Mouse (Mus musculus) frontal cortex, postnatal 25 days (tissue): ENCODE data around the gene Fus.
"Not testable (repeated sequence)": the region's sequence is repeated elsewhere in the genome, so short reads cannot be mapped to it uniquely, and the experiment has no call there.

Source experiments
- DNase-seq, 2 experiments: peaks; one replicate each; pipeline ENCODE4 v3.0.0; 2022; ENCODE audit warnings: low spot score in 2 of 2

Fus gene

DNA sequence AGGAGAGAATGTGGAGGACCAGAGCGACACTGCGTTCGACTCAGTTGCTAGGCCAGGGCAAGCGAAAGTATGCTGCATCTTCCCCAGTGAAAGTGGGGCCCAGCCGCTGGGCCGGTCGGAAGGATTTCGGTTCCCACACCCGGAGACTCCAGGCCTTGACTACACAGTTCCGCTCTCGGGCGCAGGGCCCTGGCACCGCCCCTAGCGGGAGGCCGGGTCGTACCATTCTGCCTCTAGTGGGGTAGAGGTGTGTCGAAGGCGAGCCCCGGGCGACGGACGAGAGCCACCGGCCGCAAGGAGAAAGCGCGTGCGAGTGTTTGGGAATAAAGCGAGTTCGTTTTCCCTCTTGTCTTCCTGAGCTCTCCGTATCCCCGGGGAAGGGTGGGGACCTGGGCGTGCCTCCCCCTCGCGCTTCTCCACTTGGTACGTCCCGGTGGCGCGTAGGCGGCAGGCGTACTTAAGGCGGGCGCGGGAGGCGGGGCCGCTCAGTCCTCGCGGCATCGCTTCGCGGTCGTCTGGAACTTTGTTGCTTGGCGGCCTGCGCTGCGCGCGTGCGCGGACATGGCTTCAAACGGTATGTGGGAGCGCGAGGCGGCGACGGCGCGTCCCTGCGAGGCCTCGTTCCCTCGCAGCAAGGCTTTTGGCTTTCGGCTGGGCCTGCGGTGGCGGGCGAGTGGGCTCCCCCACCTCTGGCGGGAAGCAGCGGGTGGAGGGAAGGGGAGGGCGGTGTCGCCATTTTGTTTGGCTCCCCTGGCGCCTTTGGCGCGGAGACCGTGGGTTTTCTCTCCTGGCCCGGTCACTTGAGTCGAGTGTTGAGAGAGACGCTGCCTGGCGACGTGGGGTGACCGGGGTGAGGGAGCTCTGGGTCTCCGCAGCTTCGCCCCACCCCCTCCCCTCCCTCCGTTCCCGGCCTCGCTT, at the start of gene Fus:
TSS of gene Fus (plus strand) at position 454 of the 918 bp plus-strand sequence.
- DNase-seq: peak; percentile 95 to 96

DNA sequence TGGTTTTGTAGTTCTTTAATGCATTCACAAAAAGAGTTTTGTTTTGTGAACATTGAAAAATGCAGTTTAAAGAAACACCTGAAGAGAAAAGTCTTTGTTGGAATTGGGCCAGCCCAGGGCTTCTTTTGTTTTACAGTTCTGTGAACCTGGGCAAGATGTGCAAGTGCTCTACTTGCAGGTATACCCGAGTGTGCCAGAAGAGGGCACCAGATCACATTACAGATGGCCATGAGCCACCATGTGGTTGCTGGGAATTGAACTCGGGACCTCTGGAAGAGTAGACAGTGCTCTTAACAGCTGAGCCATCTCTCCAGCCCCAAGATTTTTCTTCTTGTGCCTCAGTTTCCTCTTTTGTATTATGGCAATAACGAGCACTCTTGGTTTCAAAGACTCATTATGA, 49.1 kb upstream of the Fus start:
- no peak for DNase-seq

DNA sequence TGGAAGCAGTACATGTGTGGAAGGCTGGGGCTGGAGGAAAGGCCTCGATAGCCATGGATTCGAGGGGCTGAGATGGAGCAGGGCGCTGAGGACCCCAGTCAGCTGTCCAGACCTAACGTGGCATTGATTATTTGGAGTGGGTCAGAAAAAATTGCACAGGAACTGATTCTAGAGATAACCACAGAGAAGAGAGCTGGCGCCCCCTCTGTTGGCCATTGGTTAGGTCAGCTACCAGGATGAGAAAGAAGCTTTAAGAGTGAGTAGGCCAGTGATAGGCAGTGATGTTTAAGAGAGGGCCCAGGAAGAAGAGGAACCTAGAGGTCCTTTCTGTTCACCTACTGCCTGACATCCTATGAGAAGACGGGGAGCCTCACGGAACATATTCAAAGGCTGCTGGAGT, 48.0 kb upstream of the Fus start:
- DNase-seq: no peak

DNA sequence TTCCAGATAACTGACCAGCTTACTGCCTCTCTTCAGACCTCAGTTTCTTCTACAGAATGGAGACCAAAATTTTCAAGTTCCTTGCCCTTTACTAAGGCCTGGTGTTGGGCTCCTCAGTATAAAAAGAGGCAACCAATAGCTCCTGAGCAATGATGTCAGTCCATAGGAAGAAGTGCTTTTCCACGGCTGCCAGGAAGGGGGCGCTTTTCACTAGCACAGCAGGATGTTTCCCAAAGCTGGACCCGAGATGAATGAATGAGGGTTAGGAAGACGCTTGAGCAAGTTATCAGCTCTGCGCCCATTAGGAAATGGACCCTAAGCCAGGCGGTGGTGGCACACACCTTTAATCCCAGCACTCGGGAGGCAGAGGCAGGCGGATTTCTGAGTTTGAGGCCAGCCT, 45.7 kb upstream of the Fus start:
- DNase-seq: no peak

DNA sequence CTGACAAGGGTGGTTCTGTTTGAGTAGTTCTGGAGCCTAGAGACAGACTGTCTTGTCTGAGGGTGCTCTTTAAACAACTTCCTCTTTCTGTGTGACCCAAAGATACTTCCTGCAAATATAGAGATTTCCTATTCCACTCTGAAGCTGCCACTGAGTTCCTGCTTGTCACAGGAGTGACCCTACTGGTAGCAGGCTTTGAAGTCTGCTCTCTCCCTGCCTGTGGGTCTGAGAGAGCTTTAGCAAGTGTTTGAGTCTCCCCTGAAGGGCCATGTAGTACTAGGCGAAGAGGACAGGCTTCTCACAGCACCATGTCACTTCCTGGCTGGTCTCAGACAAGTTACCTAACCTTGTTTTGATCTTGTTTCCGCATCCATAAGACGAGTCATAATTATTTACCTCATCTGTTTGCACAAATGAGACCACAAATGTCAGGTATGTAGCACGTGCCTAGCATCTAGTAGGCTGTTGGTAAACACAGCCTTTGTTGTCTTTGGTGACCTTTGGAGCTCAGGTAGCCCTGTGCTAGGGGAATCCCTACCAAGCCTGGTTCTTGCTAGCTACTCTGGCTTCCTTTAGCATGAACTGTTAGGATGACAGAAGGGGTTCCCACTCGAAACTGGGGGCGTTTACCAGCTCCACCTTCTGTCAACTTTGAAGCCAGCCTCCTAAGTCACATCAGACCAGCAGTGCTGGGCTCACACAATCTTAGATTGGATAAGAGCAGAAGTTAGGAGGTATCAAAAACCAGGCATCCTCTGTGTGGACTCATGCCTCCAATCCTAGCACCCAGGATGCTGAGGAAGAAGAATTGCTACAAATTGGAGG, 44.6 kb upstream of the Fus start:
- no peak for DNase-seq

DNA sequence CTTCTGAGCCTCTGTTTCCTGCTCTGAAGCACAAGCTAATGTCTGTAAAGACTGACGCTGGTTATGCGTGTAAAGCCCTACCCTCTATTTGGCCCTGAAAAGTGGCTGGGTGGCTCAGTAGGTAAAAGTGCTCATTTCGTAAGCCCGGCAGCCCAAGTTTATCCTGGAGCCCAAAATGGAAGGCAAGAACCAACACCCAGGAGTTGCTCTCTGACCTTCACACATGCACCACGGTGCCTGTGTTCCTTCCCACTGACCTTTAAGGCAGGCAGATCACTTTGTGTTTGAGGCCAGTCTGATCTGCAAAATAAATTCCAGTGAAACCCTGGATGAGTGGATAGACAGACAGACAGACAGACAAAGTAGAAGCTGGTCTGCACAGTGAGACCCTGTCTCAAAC, 43.5 kb upstream of the Fus start:
- no peak for DNase-seq

DNA sequence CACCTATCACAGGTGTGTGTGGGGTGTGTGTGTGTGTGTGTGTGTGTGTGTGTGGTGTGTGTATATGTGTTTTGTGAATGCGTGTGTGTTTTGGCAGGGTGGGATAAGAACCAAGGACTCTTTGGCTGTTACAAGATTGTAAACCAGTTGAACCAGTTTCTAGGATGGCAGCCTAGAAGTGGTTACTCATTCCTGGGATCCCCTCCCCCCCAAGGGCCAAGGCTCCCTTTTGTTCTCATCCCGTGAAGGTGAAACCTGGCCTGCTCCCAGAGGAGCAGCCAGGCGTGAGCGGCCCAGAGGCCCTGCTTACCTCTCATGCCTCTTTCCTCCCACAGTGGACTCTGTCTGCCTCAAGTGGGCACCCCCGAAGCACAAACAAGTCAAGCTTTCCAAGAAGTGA, 42.0 kb upstream of the Fus start:
- no peak for DNase-seq

DNA sequence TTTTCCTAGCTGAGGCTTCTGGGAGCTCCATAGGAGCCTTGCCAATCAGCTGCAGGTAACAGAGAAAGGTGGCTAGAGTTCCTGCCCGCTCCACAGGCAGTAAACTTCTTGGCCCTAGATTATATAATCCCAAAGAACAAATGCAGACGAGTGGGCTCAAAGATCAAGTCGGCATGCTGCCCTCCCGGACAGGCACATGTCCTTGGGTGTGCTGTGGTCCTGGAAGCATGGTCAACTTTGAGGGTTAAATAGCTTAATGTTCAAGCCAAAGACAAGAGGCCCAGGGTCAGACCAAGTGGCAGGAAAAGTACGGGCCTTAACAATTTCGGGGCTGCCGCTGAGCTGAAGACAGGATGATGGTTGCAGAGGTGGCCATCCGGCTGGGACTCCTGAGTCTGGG, 41.2 kb upstream of the Fus start:
- no peak for DNase-seq

DNA sequence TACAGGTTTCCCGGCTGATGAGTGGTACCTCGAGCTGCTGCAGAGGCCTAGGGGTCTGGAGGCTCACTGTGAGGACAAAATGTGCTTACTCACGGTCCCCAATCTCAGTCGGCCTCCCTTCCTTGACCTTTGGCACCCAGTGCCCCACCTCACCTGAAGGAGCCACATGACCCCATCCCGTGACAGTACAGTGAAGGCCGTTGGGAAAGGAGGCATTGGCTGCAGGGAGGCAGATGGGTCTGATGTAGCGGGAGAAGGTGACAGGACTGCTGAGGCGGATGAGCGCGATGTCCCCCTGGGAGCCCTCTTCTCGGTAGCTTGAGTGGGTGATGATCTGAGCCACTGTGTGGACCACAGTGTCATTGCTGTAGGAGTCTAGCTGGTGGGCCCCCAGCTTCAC, 40.4 kb upstream of the Fus start:
- DNase-seq: no peak

DNA sequence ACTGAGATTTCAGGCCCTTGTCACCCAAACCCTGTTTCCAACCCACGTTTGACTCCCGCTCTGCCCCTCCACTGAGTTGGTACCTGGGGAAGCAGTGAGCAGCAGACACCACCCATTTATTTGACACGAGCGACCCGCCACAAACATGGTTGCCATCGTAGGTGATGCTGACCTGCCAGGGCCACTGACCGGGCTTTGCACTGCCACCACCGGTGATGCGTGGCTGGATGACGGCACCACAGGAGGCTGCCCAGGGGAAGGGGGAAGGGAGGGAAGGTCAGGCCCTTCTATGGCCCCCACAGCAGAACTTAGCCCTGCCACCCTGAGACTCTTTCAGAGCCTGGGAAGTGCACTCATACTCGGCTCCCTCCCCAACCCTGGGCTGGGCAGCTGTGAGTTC, 39.5 kb upstream of the Fus start:
- no peak for DNase-seq

DNA sequence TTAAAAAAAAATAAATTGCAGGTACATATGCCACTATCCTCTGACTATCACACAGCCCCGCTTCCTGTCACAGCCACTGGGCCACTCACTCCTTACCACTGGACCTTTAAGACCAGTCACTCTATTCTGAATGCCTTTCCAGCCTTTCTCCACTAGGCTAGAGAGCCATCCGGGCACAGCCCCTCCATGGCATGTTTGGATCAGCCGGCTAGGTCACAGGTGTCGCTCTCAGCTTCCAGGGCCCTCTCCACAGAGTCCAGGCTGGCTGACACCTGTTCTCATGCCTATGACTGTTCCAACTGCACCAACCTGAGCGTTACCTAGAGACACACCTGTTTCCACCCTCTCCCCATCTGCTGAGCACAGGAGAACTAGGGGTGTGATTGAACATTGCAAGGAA, 38.7 kb upstream of the Fus start:
- no peak for DNase-seq

DNA sequence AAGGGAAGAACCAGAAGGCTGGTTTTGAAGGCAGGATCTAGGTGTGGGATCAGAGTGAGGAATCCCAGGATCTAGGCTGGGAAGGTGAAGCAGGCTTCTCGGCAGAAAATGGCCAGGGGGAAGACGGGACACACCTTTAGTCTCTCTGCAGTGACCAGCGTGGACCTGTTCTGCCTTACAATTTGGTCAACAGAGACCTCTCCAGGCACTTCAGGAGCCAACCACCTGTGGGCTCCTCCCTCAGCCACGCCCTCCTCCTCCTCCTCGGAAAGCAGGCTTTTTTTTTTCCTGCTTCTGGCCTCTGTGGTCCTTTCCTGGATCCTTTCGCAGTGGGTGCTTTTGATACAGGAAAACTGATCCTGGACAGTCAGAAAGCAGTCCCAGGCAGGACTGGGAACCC, 37.3 kb upstream of the Fus start, which contains the start of gene Prss8:
TSS of gene Prss8 (minus strand) at position 182 of the 400 bp plus-strand sequence.
- no peak for DNase-seq

DNA sequence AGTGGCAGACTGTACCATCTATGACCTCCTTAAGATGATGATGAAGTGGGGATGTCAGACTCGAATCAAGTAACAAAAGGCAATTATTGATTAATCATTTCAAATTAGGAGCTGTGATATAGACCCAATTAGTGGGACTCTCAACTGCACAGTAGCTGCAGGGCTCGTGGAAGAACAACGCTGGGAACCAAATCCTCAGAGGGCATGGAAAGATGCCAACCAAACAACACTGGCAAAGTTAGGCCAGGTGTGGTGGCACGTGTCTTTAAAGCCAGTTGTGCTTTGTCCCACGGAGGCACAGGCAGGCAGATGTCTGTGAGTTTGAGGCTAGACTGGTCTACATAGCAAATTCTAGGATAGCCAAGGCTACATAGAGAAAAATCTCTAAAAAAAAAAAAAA, 36.6 kb upstream of the Fus start:
- no peak for DNase-seq

DNA sequence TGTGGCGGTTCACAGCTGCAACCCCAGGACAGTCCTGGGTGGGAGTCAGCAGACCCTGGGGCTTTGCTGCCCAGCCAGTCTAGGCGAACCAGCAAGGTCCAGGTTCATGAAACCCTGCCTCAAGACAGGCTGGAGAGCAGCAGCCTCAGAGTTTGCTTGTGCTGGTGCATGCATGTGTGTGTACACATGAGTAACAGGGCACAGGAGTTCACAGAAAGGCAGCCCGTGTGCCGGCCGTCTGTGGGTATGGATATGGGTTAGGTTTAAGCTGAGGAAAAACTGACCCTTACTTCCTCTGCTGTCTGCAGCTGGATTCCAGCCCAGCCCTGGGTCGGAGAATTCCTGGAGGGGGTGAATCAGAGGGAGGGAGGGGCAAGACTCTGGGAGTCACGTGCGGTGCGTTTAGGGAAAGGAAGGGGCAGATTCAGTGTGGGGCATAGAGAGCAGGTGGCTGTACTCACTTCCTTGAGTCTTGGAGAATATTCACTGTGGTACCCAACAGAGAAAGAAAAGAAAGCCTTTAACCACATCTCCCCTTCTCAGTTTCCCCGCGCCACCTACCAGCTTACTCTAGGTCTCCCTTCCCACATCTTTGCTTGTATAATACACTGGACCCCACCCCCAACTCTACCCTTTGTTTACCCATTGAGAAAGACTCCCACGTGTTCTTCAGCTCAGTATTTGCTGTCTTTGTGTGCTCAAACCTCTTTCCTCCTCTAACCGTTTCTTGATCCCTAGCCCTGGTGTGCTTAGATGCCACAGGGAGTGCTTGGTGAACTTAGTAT, 35.7 kb upstream of the Fus start:
- DNase-seq: no peak

DNA sequence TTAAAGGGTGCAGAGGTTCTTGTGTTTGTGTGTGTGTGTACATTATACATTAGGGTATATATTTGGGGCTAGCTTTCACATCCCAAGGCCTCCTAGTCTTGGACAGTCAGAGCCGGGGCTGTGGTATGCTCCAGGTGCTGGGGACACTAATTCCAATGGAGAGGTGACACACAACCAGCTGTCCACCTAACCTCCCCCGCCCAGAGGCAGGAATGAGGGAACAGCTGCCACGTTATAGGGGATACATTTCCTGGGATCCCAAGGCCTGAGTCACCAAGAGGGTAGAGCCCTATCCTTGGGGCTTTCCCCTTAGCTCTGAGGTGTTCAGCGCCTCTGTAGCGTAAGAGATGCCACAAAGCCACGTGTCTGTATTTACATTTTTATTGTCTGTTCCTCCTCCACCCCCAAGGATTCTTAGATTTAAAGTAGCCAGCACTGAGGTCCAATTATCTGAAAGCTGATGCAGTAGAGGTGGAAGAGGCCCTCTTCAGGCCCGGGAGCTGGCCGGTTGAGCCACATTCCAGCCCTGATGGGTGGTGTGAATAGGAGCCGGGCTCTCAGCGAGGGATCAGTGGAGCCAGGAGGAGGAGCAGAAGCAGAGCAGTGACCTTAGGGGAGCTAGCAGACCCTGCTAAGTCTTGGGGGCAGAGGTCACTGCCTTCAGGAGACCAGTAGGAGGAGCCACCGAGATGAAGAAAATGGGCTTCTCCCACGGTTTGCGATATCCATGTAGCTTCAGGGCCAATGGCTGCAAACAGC, 34.8 kb upstream of the Fus start:
- no peak for DNase-seq

DNA sequence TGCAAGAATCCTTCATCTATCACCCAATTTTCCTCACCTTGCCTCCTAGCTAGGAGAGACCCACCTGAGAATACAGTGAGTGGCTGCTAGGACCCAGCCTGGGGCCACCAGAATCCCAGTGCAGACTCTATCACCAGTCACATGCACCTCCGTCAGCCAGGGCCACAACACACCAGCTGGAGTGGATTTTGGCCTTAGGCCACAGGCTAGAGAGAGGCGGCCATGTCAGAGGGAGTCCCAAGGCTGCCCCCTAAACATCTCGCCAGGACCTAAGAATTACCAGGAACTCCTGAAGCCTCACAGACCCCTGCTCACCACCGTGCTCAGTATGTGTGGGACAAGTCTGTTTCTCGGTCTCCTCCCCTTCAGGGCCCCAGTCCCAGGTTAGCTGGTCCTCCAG, 33.2 kb upstream of the Fus start:
- no peak for DNase-seq

DNA sequence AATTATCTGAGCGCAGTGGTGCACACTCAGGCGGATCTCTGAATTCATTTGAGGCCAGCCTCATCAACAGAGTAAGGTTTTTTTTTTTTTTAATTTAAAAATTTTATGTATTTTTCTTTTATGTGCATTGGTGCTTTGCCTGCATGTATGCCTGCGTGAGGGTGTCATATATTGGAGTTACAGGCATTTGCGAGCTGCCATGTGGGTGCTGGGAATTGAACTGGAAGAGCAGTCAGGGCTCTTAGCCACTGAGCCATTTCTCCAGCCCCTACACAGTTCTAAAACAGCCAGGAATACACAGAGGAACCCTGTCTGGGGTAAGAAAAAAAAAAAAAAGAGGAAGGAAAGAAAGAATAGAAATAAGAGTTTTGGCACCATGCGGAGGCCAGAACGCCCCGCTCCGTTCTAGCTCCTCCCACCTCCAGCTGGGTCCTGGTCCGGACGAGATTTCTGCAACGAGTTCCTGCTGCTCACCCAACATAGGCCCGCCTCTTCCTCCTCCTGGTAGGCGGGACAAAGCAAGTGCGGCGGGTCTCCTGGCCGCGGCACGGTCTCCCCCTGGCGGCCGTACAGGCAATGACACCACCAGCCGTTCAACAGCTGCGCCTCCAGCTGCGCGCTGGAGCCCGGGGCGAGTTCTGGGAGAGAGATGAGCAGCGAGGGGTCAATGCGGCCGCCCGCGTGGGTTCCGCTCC, 32.1 kb upstream of the Fus start:
- peak; percentile 88 to 94 for DNase-seq

DNA sequence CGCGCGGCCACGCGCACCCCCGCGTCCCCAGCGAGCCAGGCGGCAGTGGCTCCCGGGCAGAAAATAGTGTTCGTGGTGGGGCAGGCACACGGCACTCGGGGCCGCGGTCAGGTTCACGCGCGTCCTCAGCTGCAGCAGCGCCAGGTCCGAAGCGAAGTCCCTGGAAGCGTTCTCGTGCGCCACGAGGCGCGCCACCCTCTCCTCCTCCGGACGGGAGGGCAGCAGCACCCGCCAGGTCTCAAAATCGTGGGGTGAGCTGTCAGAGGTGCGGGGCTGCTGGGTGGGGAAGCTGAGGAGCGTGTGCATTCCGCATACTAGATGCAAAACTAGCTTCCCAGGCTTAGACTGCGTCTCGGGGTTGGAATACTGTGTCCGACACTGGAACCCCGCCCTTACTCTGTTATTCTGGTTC, 31.5 kb upstream of the Fus start:
- DNase-seq: no peak

DNA sequence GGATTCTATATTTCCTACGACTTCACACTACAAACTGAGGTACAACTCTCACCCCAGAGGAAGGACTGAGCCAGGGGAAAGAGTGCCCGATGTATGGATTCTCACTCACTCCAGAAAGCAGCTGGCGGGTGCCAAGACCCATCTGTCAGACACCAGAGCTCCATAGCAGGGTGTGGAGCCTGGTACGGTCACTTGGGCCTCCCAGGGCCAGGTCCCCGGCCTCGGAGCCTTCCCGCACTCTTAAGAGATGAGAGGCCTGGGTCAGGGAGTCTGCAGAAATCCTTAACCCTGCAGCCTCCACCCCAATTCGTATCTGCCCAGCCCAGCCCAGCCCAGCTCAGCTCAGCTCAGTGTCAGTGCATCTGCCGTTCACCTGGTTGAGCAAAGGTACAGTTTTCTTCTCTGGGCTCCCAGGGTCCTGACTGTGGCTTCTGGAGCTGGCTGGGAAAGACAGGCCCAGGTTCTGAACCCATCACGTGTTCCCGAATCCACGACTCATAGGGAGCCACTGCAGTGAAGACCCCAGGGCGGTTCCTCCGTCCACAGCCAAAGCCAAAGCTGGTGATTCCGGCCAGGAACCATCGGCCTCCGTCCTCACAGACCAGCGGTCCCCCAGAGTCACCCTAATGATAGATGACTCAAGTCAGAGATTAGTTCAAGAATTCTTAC, 30.9 kb upstream of the Fus start:
- DNase-seq: no peak

DNA sequence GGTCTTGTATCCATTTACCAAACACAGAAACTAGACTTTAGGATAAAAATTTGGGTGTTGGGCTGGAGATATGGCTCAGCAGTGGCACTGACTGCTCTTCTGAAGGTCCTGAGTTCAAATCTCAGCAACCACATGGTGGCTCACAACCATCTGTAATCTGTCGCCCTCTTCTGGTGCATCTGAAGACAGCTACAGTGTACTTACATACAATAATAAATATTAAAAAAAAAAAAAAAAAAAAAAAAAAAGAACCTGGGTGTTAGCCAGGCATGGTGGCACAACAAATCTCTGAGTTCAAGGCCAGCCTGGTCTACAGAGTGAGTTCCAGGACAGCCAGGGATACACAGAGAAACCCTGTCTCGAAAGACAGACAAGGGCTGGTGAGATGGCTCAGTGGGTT, 25.2 kb upstream of the Fus start:
- not testable (repeated sequence) for DNase-seq
